Comparison of ENCODE assay signal across 35 mouse cellular contexts in genomic region chr13:44546289-44546688, GRCm38 (mm10).
"Had no signal": no experiment of that assay in that cellular context is flagged by ENCODE, and none has a peak within 500 bp of the region (broad histone marks: within the 10 kb centered on the region; RNA-seq: fewer than 3 reads in every experiment).

No protein-coding gene starts in this region.

- H3K4me1 ChIP-seq: hindbrain, embryonic 12.5 days; hindbrain, embryonic 15.5 days; intestine, embryonic 15.5 days had no signal

- H3K9me3 ChIP-seq: heart, embryonic 10.5 days; heart, embryonic 12.5 days; heart, embryonic 13.5 days; heart, embryonic 15.5 days; hindbrain, embryonic 10.5 days; hindbrain, embryonic 12.5 days; hindbrain, embryonic 13.5 days; hindbrain, embryonic 15.5 days; intestine, embryonic 15.5 days; kidney, embryonic 15.5 days had no signal

- H3K4me2 ChIP-seq: heart, embryonic 11.5 days; heart, embryonic 12.5 days; heart, embryonic 13.5 days; heart, embryonic 15.5 days; hindbrain, embryonic 12.5 days; hindbrain, embryonic 13.5 days; hindbrain, embryonic 14.5 days; hindbrain, embryonic 15.5 days; intestine, embryonic 15.5 days; kidney, embryonic 15.5 days had no signal

- H3K36me3 ChIP-seq: heart, embryonic 10.5 days; heart, embryonic 12.5 days; heart, embryonic 13.5 days; heart, embryonic 15.5 days; hindbrain, embryonic 10.5 days; hindbrain, embryonic 12.5 days; hindbrain, embryonic 13.5 days; hindbrain, embryonic 15.5 days; intestine, embryonic 15.5 days; kidney, embryonic 15.5 days had no signal

- H3K27ac ChIP-seq: heart, embryonic 13.5 days; heart, embryonic 15.5 days; hindbrain, embryonic 10.5 days; hindbrain, embryonic 12.5 days; hindbrain, embryonic 13.5 days; hindbrain, embryonic 14.5 days; hindbrain, embryonic 15.5 days; hindbrain, postnatal 0 days; intestine, embryonic 15.5 days; kidney, embryonic 15.5 days; kidney, postnatal 0 days; layer of hippocampus, adult 2 months had no signal

- ATAC-seq: hindbrain, embryonic 16.5 days; hindbrain, postnatal 0 days; inflammation-experienced regulatory T-cells, adult 6 months; intestine, embryonic 15.5 days; intestine, embryonic 16.5 days; intestine, postnatal 0 days had no signal

- H3K27me3 ChIP-seq: heart, embryonic 12.5 days; heart, embryonic 13.5 days; heart, embryonic 15.5 days; hindbrain, embryonic 12.5 days; hindbrain, embryonic 15.5 days; intestine, embryonic 15.5 days had no signal

- H3K4me3 ChIP-seq: heart, embryonic 10.5 days; heart, embryonic 12.5 days; heart, embryonic 13.5 days; heart, embryonic 15.5 days; hindbrain, embryonic 10.5 days; hindbrain, embryonic 12.5 days; hindbrain, embryonic 13.5 days; hindbrain, embryonic 15.5 days; intestine, embryonic 15.5 days; kidney, embryonic 15.5 days; layer of hippocampus, adult 2 months had no signal

- DNase-seq: heart, postnatal 10 days; heart, postnatal 14 days; heart, postnatal 36 days; heart, postnatal 4 days; kidney, adult 11 months; kidney, adult 18-20 months; kidney, adult 2 months; kidney, adult 8-10 months; kidney, adult 9 months; kidney, postnatal 10 days; kidney, postnatal 14 days; kidney, postnatal 25 days; kidney, postnatal 36 days; kidney, postnatal 4 days; layer of hippocampus, adult 9-11 months; layer of hippocampus, postnatal 36 days had no signal

- H3K9ac ChIP-seq: heart, embryonic 12.5 days; heart, embryonic 13.5 days; heart, embryonic 15.5 days; hindbrain, embryonic 12.5 days; hindbrain, embryonic 13.5 days; hindbrain, embryonic 14.5 days; hindbrain, embryonic 15.5 days; intestine, embryonic 15.5 days; kidney, embryonic 15.5 days had no signal
